Mouse (Mus musculus): Measurements from ENCODE around the gene Calu. TPM values are rescaled to one million over a fixed set of nuclear protein-coding genes. Genes with fewer than 3 reads are reported as not detected.

Gene Calu
- polyA plus RNA-seq, 1 experiment, result 169 TPM

DNA sequence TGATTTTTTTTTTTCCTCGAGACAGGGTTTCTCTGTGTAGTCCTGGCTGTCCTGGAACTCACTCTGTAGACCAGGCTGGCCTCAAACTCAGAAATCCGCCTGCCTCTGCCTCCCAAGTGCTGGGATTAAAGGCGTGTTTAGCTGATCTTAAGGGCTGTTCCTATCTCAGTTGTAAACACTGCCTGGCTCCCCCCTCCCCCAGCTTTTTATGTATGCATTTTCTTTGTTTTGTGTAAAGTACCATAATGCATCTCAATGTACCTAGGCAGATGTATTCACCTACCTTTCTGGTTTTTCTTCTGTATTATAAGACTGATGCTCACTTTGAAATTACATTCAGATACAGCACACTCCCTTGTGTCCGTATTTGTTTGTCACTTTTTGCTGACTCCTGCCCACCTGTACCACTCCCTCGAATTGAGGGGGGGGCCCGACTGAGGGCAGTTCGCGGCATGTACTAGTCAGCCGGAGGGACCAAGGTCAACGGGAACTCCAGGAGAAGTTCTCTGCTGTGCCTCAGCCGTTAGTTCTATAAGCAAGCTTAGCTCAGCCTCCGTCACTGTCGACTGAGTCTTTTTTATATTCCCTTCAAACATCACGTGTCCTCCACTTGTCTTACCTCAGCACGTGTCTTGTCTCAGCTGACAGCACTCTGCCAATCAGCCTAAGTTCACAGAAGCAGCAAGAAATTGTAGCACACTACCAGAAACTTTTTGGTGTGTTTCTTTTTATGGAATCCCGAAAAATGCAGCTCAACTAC, 38.8 kb upstream of the Calu start:
- Histone ChIP-seq H3K4me3 (ENCODE audit: insufficient read depth, poor library complexity, severe bottlenecking) (no peak overlapping the region), H3K27me3 (ENCODE audit: control insufficient read depth, insufficient read depth, insufficient read length) (no peaks in the 10 kb centered on the region), H3K79me3 (ENCODE audit: low read depth) (no peaks in the 10 kb centered on the region), H3K79me2 (ENCODE audit: control insufficient read depth, insufficient read depth) (no peaks in the 10 kb centered on the region), H3ac (ENCODE audit: control insufficient read depth, insufficient read length, low read depth) (no peak overlapping the region), H3K36me3 (ENCODE audit: control insufficient read depth, insufficient read depth) (no peaks in the 10 kb centered on the region)
- no peak for TF ChIP-seq MYOG (IDR thresholded peaks at IDR 0.05; ENCODE audit: control insufficient read depth, extremely low read depth, insufficient read length)
- TF ChIP-seq MAX (IDR thresholded peaks at IDR 0.05), result no peak
- no peak for TF ChIP-seq USF1 (IDR thresholded peaks at IDR 0.05; ENCODE audit: low read depth)
- TF ChIP-seq CTCF (IDR thresholded peaks at IDR 0.05; ENCODE audit: control insufficient read depth, insufficient read depth, insufficient read length), result no peak
- no peak for TF ChIP-seq MYOD1 (IDR thresholded peaks at IDR 0.05; ENCODE audit: control insufficient read depth, insufficient read length, low read depth)
- TF ChIP-seq FOSL1 (IDR thresholded peaks at IDR 0.05; ENCODE audit: insufficient read depth, low read length, poor library complexity, severe bottlenecking), result no peak
- TF ChIP-seq CEBPB (IDR thresholded peaks at IDR 0.05; ENCODE audit: low read depth), result no peak

DNA sequence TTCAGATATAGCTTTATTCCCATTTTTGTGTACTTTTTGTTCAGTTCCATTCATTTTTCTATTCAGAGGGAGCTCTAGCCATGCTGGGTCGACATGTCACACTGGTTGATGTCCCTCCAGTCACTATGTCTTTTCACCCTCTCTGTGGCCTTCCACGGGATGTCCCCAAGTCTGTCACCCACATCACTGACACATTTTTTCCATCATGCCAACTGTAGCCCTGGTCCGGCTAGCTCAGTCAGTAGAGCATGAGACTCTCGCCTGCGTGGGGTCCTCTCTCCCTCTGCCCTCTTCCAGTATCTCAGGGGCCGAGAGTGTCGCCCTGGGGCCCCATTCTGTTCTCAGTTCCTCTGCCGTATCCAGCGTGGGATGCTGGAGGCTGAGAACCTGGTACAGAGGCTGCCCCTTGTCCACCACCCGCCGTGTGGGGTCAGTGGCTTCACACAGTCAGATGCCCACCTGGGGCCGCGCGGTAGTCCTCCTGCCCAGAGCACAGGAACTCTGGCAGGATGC, 34.1 kb upstream of the Calu start:
- Histone ChIP-seq H3K79me2 (ENCODE audit: control insufficient read depth, insufficient read depth) (no peaks in the 10 kb centered on the region), H3K4me3 (ENCODE audit: insufficient read depth, poor library complexity, severe bottlenecking) (no peak overlapping the region), H3K27me3 (ENCODE audit: control insufficient read depth, insufficient read depth, insufficient read length) (no peaks in the 10 kb centered on the region), H3K79me3 (ENCODE audit: low read depth) (no peaks in the 10 kb centered on the region), H3K36me3 (ENCODE audit: control insufficient read depth, insufficient read depth) (no peaks in the 10 kb centered on the region), H3ac (ENCODE audit: control insufficient read depth, insufficient read length, low read depth) (no peak overlapping the region)
- TF ChIP-seq MYOD1 (IDR thresholded peaks at IDR 0.05; ENCODE audit: control insufficient read depth, insufficient read length, low read depth) (no peak), CEBPB (IDR thresholded peaks at IDR 0.05; ENCODE audit: low read depth) (no peak), MAX (IDR thresholded peaks at IDR 0.05) (no peak), MYOG (IDR thresholded peaks at IDR 0.05; ENCODE audit: control insufficient read depth, extremely low read depth, insufficient read length) (no peak), FOSL1 (IDR thresholded peaks at IDR 0.05; ENCODE audit: insufficient read depth, low read length, poor library complexity, severe bottlenecking) (no peak), CTCF (IDR thresholded peaks at IDR 0.05; ENCODE audit: control insufficient read depth, insufficient read depth, insufficient read length) (no peak), USF1 (IDR thresholded peaks at IDR 0.05; ENCODE audit: low read depth) (no peak)

DNA sequence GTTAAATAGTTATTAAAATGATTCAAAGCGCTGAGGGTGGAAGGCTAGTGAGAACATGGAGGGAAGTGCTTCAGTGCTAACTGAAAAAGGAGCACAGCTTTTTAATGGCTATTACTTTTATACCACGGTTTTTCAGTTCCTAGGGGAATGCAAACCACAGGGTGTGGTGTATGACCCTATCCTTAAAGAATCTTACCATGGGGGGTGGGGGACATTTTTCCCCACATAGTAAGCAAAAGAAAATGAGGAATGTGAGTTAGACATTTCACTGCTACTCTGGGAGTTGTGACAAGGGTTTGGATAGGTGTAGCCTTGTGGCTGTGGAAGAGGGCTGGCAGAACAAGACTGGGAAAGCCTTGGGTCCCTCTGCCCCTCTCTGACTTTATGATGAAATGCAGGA, 30.6 kb upstream of the Calu start:
- Histone ChIP-seq H3K27me3 (ENCODE audit: control insufficient read depth, insufficient read depth, insufficient read length) (no peaks in the 10 kb centered on the region), H3K4me3 (ENCODE audit: insufficient read depth, poor library complexity, severe bottlenecking) (no peak overlapping the region), H3ac (ENCODE audit: control insufficient read depth, insufficient read length, low read depth) (no peak overlapping the region), H3K36me3 (ENCODE audit: control insufficient read depth, insufficient read depth) (no peaks in the 10 kb centered on the region), H3K79me3 (ENCODE audit: low read depth) (no peaks in the 10 kb centered on the region), H3K79me2 (ENCODE audit: control insufficient read depth, insufficient read depth) (no peaks in the 10 kb centered on the region)
- peak; percentile 60 for TF ChIP-seq FOSL1 (IDR thresholded peaks at IDR 0.05; ENCODE audit: insufficient read depth, low read length, poor library complexity, severe bottlenecking)
- no peak for TF ChIP-seq CEBPB (IDR thresholded peaks at IDR 0.05; ENCODE audit: low read depth)
- no peak for TF ChIP-seq MYOG (IDR thresholded peaks at IDR 0.05; ENCODE audit: control insufficient read depth, extremely low read depth, insufficient read length)
- TF ChIP-seq MYOD1 (IDR thresholded peaks at IDR 0.05; ENCODE audit: control insufficient read depth, insufficient read length, low read depth), result peak; percentile 11
- no peak for TF ChIP-seq USF1 (IDR thresholded peaks at IDR 0.05; ENCODE audit: low read depth)

DNA sequence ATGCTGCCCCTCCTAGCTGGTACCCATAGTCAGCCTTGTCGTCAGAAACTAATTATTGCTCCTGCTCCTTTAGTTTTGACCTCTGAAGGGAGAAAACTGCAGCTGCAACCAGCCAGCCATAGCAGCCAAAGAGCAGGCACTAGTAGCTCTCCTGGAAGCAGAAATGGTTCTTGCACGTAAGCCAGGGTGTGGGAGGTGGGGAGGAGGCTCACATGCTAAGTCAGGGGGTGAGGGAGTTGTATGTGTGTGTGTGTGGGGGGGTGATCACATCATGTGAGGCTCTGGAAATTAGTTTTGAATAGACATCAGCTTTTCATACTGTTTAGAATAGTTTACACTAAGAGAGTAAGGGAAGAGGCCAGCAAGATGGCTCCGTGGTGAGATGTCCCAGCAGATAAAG, 29.9 kb upstream of the Calu start:
- no peak for TF ChIP-seq CTCF (IDR thresholded peaks at IDR 0.05; ENCODE audit: control insufficient read depth, insufficient read depth, insufficient read length)
- no peak for TF ChIP-seq USF1 (IDR thresholded peaks at IDR 0.05; ENCODE audit: low read depth)
- TF ChIP-seq MYOD1 (IDR thresholded peaks at IDR 0.05; ENCODE audit: control insufficient read depth, insufficient read length, low read depth), result no peak
- no peak for TF ChIP-seq FOSL1 (IDR thresholded peaks at IDR 0.05; ENCODE audit: insufficient read depth, low read length, poor library complexity, severe bottlenecking)
- no peak for TF ChIP-seq CEBPB (IDR thresholded peaks at IDR 0.05; ENCODE audit: low read depth)
- no peak for TF ChIP-seq MYOG (IDR thresholded peaks at IDR 0.05; ENCODE audit: control insufficient read depth, extremely low read depth, insufficient read length)
- TF ChIP-seq MAX (IDR thresholded peaks at IDR 0.05), result no peak
- Histone ChIP-seq H3K4me3 (ENCODE audit: insufficient read depth, poor library complexity, severe bottlenecking) (no peak overlapping the region), H3K79me2 (ENCODE audit: control insufficient read depth, insufficient read depth) (no peaks in the 10 kb centered on the region), H3ac (ENCODE audit: control insufficient read depth, insufficient read length, low read depth) (no peak overlapping the region), H3K79me3 (ENCODE audit: low read depth) (no peaks in the 10 kb centered on the region), H3K36me3 (ENCODE audit: control insufficient read depth, insufficient read depth) (no peaks in the 10 kb centered on the region), H3K27me3 (ENCODE audit: control insufficient read depth, insufficient read depth, insufficient read length) (no peaks in the 10 kb centered on the region)

DNA sequence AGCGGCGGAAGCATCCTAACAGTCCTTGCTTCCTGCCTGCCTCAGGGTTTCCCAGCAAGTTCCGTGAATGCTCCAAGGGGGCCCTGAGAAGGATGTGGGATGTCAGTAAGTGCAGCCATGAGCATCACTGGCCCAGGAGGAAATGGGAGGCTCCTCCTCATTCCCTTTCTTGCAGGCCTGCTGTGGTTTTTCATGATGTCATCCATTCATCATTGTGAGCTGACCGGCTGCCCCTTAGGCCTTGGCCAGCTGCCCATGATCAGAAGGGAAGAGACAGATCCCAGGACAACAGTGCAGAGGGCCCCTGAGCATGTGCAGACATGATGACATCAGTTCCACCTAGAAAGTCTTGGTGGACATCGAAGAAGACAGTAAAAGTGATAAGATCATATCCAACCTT, 29.0 kb upstream of the Calu start, which contains the start of gene Fam71f1:
Fam71f1 (plus strand) TSS at position 262 of the 400 bp plus-strand sequence.
- no peaks in the 10 kb centered on the region for H3K79me3 ChIP-seq (ENCODE audit: low read depth)
- H3K36me3 ChIP-seq (ENCODE audit: control insufficient read depth, insufficient read depth), result no peaks in the 10 kb centered on the region
- no peaks in the 10 kb centered on the region for H3K79me2 ChIP-seq (ENCODE audit: control insufficient read depth, insufficient read depth)
- H3ac ChIP-seq (ENCODE audit: control insufficient read depth, insufficient read length, low read depth), result no peak within 1 kb of the TSS
- no peaks in the 10 kb centered on the region for H3K27me3 ChIP-seq (ENCODE audit: control insufficient read depth, insufficient read depth, insufficient read length)
- H3K4me3 ChIP-seq (ENCODE audit: insufficient read depth, poor library complexity, severe bottlenecking), result peak within 1 kb of the TSS; percentile 18
- TF ChIP-seq CEBPB (IDR thresholded peaks at IDR 0.05; ENCODE audit: low read depth), result no peak
- no peak for TF ChIP-seq CTCF (IDR thresholded peaks at IDR 0.05; ENCODE audit: control insufficient read depth, insufficient read depth, insufficient read length)
- no peak for TF ChIP-seq FOSL1 (IDR thresholded peaks at IDR 0.05; ENCODE audit: insufficient read depth, low read length, poor library complexity, severe bottlenecking)
